Mouse (Mus musculus) kidney, adult 9 months (tissue): ENCODE results near the gene Trap1.
"Not testable (repeated sequence)": the region's sequence is repeated elsewhere in the genome, so short reads cannot be mapped to it uniquely, and the experiment has no call there.

Experiments
- DNase-seq: peaks from one replicate; pipeline ENCODE4 v3.0.0; 2022

The Trap1 gene

DNA sequence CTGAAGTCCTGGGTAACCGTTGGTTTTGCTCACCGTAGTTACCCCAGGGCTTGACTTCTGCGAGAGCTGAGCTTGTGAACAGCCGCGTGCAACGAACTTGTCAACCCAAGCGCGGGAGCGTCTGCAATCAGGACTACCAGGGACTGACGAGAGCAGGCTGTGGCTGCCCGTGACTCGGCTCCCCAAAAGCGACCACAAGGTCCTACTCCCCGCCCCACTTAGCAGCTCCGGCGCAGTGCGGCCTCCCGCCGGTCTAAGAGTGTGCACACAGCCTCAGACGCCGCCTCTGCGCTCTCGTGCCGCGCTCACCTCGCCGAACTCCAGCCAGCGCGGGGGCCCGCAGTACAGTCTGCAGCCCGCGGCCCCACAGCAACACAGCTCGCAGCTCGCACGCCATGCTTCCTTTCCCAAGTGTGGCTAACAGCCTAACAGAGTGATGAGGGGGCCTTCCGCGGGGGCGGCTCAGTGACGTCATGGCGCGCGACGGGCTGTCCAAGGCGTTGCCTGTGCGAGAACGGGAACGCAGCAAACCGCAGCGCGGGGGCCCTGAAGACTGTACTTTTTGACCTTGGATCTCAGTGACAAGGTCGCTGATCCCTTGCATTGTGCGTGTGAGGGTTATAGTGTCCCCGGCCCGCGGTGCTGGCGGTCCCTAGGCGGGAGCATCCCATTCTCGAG is at the start of gene Trap1:
Gene Trap1 (minus strand): TSS at position 444 of the 678 bp plus-strand sequence.
- DNase-seq, result peak; percentile 95

DNA sequence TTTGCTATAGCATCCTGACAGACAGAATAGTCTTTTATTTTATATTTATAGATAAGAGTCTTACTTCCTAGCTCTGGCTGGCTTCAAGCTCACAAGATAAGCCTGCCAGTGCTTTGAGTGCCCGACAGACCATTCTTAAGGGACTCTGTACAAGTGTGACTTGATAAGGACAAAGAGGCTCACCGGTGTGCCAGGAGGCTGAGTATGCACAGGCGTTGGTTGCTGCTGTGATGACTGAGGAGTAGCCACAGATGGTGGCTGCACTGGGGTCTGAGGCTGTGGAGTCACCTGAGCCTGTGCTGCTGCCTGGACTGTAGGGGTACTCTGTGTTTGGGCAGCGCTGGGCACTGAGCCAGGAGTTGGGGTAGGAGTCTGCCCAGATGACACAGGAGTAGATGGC is 39.4 kb upstream of the Trap1 start:
- no peak for DNase-seq

DNA sequence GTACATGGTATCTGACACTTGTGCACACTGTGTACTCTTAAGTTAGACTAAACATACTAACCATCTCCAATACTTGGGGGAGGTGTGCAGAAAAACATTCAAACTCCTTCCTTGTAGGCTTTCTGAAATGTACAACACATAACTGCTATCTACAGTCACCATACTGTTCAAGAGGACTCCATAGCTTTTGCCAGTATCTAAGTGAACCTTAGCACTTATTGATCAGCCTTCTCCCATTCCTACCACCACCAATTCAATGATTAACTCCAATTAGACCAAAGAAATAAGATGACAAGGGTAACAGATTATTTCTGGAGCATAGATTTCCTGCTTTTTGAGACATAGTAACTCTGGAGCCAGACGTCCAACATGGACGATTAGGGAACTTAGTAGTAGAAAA is 22.7 kb upstream of the Trap1 start:
- no peak for DNase-seq

- no peak for DNase-seq
Measured at GRCm38 (mm10) chr16:4097521-4097920, 19.9 kb upstream of the Trap1 start.

DNA sequence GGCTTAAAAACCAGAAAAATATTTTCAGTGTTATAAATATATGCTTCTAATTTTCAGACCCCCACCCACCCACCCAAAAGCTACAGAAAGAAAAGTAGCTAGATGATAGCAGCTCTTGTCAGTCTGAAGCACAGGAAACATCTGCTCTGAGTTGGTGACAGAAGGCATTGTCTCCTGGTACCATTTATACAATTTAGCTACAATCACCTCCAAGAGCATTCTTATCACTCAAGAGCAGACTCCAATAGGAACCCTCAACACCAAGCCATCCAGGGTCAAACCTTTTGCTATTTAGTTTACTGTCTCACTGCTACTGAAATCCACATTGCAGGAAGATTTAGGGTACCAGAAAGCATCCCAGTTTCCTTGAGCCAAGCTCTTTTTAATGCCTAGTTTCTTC is 19.3 kb upstream of the Trap1 start:
- no peak for DNase-seq

DNA sequence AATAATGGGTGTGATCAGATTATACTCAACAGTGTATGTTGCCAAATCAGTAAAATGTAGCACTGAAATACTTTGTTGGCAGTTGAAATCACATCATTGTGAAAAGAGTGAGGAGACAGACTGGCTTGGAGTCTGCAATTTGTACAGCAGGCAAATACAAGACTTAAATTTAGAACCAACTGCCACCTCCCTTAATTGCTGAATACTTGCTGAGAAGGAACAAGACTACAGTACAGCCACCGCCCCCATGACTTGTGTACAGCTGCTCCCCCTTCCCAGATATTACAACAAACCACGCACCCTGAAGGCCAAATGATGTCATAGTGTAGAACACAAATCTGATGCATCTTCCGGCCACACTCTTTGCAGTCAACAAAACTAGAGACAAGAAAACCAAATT is 18.5 kb upstream of the Trap1 start:
- DNase-seq, result no peak

- DNase-seq, result no peak
Measured at GRCm38 (mm10) chr16:4087214-4087913, 9.7 kb upstream of the Trap1 start.

- DNase-seq, result no peak
Measured at GRCm38 (mm10) chr16:4085851-4086387, 8.3 kb upstream of the Trap1 start.

DNA sequence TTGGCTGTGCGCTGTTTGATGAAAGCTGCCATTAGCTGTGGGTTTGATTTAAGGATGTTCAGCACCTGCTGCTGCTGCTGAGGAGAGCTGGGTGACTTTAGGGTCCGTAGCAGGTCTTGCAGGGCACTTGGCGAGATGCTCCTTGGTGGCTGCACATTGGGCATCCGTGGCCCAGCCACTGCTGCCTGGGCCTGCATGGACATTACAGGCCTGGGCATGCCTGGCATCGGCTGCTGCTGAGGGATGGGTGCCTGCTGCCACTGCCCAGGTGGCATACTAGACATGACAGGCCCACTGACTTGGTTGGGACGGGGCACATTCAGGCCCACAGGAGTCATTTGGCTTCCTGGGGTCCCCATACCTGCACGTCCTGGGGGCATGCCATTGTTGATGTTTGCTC is 7.4 kb upstream of the Trap1 start:
- DNase-seq, result no peak

DNA sequence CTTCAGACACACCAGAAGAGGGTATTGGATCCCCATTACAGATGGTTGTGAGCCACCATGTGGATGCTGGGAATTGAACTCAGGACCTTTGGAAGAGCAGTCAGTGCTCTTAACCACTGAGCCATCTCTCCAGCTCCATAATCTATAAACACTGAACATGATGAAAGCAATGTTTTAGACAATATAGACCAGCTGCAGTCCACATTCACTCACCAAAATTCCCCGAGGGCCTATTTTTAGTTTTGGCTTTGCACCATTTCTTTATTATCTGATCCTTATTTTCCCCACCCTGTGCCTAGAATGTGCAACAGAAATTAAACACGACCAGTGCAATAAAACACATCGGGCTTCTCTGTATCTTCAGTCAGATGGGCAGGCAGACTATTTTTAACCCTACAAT is 2.8 kb upstream of the Trap1 start:
- DNase-seq, result not testable (repeated sequence)

DNA sequence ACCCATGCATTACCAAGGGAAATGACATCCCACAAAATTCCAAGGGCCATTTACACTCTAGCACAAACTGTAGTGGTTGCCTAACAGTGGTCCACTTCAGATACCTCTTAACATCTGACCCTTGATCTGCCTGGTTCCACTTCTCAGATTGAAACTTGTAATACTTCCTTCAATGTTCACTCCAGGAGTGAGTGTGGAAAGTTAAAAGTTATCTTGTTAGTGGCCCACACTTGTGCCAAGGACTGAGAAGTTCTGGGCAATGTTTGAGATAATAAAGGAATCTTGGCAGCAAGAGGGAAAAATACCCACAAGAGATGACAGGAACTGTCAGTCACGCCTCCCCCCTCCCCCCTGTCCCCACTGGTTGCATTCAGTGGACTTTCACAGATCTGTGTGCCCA is 2.0 kb upstream of the Trap1 start:
- DNase-seq, result no peak

- peak; percentile 24 for DNase-seq
Measured at GRCm38 (mm10) chr16:4078302-4078701, 675 bp upstream of the Trap1 start.

DNA sequence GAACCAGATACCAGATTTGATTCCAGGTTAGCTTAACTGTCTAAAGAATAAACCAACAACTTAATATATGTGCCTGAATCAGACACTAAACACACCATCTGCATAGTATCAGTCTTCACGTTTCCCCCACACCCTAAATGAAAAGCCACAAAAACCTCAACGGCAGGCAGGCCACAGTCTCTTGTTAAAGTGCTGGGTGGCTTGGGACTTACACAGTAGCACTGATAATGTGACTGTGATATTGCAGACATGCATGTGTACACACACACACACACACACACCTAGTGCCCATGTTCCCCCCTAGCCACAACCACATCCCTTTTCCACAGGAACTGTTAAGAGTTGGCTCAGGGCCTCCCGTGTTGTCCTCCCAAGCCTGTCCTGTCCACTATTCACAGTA is 2.8 kb downstream of the Trap1 start:
- no peak for DNase-seq

DNA sequence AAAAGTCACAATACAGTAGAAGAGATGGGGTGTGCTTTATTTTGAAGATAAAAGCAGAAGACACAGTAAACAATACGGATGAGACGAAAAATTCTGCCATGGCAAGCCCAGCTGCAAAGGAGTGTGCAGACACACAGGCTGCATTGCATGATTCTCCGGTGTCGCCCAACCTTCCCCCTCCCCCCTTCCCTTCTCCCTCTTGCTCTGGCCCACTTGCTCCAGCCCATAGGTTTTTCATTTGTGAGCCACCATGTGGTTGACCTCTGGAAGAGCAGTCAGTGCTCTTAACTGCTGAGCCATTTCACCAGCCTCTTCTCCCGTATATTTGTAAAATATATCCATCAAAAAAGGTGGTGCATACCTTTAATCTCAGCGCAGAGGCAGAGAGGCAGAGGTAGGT is 3.3 kb downstream of the Trap1 start:
- DNase-seq, result no peak

DNA sequence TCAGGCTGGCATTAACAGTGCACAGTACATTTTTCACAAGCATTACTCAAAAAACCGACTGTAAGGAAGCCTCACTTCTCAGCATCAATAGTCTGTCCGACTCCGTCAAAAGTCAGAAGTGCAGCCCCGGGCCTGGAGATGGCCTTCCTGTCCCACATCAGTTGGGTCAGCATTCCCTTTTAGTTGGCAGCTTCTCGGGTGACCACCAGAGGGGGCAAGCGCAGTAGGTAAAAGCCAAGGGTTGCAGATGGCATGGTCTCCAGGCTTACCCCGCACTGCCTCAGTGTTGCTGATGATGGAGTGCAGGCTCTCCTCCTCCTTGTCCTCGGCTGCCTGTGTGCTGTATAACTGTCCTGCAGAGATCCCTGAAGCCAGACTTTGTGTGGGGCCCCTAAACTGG is 9.0 kb downstream of the Trap1 start:
- DNase-seq, result peak; percentile 63

- no peak for DNase-seq
Measured at GRCm38 (mm10) chr16:4064945-4065344, 12.7 kb downstream of the Trap1 start.

DNA sequence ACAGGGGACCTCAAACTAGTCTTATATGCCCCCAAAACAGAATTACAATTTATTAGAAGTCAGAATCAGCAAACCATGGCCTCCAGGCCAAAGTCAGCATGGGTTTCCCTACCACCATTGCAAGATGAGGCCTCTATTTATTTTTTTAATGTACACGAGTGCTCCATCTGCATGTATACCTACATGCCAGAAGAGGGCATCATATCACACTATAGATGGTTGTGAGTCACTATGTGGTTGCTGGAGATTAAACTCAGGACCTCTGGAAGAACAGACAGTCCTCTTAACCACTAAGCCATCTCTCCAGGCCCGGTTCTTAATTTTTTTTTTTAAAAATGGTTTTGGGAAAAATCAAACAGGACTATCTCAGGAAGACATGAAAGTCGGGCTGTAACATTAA is 23.8 kb downstream of the Trap1 start:
- no peak for DNase-seq

DNA sequence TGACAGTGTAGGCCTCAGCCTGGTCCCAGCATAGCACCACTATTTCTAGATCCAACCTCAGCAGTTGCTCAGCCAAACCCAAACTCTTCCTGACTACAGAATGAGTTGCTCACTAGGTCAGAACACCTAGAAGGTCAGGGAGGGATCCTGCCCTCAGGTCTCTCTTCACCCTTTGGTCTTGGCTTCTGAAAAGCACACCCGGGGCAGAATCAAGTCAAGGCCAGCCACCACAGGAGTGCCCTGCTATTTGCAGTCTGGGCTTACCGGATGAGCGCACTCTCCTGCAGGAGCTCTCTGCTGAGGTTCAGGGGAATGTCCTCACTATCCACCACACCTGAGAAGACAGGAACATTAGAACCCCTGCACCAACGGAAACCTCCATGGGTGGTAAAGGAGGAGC is 25.0 kb downstream of the Trap1 start:
- DNase-seq, result peak; percentile 62

- peak; percentile 44 for DNase-seq
Measured at GRCm38 (mm10) chr16:4045524-4045923, 32.1 kb downstream of the Trap1 start.

DNA sequence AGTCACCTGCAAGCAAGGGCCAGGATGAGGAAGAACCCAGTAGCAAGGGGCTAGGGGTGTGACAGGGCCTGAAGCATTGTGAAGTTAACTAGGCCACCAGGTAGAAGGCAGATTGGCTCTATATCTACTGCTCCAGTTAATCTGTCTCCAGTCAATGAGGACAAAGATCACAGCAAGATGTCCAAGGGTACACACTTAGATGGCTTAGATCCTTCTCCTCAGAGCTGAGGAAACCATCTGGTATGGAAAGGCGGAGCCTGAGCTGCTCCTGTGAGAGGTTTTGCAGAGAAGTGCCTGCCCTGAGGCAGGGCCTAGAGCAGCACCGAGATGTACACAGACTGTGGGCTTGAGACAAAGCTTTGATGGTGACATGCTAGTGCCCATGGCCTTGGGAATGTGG is 33.5 kb downstream of the Trap1 start:
- DNase-seq, result peak; percentile 83

- peak; percentile 85 for DNase-seq
Measured at GRCm38 (mm10) chr16:4041646-4042045, 36.0 kb downstream of the Trap1 start.

DNA sequence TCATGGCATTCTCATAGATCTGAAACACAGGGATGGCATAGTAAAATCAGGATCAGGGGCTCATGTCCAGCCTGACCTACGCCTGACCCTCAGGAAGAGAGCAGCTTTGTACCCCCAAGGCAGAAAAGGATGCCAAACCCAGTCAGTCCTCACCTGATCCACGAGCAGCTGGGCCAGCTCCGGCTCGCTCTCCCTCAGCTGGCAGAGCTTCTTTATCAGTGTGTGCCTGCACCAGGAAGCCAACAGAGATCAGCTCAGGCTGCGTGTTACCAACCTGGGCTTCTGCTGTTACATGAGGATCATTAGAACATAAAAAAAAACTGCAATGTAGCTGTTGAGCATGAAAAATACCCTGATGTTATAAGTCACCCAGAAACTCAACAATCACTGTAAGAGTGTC is 37.4 kb downstream of the Trap1 start:
- no peak for DNase-seq

GRCm38 (mm10) chr16:4037690-4038089 is 39.9 kb downstream of the Trap1 start:
- peak; percentile 59 for DNase-seq

- DNase-seq, result peak; percentile 83
Measured at GRCm38 (mm10) chr16:4036807-4037206, 40.8 kb downstream of the Trap1 start, which contains the start of gene Dnase1. Gene Dnase1 (plus strand): TSS chr16:4036942.
